Mouse (Mus musculus) CH12F3 (cell line): Measurements from ENCODE around the gene Gcn1l1.

Experiments
- in situ Hi-C: fragments of 300-500 bp; cut with MboI; formaldehyde crosslinking; loops from 2 replicates; pipeline ENCODE4 v1.14.3; 2020; ENCODE audit warnings: low sequenced_read_pairs

Gcn1l1 gene

DNA sequence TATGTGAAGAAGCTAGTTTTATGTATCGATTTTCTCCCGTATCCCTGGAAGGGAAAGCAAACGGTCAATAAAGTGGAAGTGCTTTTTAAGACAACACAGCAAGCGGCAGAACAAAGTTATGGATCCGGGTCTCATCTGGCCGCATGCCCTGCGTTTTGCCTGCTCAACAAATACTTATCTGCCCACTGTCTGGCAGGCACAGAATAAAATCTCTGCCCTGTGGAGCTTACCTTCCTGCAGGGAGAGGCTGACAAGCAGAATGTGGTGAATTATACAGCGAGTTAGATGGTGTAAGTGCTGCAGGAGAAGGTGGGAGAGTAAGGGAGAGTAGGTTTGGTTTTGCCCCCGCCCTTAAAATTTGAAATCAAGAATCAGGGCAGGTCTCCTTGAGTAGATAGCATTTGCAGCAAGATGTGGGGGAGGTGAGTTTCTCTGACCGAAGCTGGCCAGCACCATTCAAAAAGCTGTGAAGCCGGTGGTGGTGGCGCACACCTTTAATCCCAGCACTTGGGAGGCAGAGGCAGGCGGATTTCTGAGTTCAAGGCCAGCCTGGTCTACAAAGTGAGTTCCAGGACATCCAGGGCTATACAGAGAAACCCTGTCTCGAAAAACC is 6.8 kb upstream of the Gcn1l1 start:
- in situ Hi-C loops = no loop called here

DNA sequence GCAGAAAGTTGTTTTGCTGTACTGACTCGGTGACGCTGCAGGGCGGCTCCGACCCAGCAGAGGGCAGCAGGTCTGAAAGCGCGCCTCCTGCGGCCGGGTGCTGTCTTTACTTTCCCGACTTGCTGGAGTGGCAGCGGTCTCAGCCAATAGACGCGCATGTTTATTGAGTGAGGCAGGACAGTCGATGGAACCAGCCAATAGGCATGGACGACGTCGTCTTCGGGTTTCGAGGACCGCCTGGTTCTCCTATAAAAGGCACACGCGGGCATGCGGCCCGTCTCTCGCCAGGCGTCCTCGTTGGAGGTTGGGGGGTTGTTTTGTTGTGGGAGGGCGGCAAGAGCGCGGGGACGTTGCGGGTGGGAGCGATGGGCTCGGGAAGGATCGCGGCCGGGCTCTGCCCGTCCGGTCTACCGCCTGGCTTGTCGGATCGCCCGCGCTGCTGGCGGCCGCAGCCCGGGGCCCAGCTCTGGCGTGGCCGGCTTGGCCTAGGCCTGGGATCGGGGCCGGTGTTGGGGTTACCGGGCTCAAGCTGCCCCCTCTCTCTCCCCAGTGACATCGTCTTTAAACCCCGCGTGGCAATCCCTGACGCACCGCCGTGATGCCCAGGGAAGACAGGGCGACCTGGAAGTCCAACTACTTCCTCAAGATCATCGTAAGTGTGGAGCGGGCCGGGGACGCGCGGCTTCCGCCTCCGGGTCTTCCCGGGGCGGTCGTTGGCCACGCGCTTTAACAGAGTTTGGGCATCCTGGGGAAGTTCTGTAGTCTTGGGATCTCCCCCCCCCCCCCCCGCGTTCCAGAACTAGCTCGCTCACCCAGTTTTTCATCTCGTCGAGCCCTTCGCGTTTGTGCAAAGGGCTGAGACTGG is 5.6 kb upstream of the Gcn1l1 start, which contains the start of gene Rplp0:
Gene Rplp0 (plus strand): TSS at position 231 of the 865 bp plus-strand sequence.
- in situ Hi-C loops = no loop called here

DNA sequence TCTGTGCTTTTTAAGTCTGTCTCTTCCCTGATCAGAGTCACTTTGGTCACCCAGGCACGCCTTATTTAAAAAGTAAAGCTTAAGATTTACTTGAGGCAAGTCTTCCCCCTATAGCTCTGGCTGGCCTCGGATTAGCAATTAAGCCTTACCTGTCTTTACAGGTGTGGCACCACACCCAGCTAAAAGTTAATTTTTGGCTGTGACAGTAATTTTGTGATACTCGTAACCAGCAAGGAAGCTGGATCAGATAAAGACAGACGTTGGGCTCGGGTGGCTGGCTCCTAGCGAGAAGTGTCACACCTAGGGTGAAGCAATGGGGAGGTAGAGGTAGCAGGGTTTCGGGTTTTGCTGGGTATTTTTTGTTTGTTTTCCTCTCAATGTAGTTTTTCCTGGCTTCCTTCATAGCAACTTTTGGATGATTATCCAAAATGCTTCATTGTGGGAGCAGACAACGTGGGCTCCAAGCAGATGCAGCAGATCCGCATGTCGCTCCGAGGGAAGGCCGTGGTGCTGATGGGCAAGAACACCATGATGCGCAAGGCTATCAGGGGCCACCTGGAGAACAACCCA is 4.6 kb upstream of the Gcn1l1 start:
- in situ Hi-C loops = no loop called here

DNA sequence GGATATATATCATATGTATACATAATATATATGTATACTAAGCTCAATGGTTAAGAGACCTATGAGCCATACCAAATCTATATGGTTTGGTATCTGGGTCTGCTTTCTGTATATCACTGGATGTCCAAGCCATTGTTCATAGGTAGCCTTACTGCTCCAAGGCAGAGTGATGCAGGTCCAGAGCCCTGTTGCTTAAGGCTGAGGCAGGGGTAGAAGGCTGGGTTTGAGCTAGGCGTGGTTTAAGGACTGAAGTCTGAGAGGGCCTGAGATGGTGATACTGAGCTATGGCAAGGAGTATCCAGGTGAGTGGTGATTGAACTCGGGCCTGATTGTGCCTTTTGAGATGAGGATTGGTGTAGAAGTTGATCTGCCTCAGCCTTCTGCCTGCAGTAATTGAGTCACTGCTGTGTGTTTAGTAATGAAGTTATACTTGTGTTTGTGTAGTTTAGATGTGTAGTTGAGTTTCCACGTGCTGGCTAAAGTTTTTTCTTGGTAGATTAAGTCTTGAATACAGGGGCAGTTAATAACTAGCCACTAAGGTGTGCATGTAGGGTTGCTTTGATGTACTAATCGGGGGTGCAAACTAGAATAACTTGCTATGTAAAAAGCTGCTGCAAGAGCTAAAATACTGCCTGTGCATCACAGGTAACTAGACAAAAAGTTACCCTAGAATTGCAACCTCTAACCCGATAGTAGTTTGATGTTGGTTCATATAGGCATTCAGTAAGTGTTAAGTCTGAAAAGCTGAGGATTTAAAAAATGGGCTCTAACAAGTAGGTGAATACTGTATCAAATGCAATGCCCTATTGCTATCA is 1.1 kb upstream of the Gcn1l1 start:
- in situ Hi-C loops = no loop called here

DNA sequence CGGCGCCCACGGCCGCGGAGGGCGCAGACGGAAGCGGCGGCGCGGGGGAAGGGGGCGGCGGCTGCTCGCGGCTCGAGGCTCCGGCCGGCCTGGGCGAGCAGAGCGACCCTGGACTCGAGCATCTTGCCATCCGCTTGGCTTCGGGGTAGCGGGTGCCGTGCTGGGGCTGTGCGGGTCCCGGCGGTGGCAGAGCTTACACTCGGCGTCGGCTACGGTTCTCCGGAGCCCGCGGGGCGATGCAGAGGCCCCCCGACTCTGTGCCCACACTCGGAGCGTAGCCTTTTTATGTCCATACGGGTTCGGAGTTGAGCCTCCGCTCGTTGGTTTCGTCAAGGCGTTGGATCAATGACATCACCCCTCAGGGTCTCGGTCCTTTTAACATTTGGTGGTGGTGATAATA is 349 bp downstream of the Gcn1l1 start:
- in situ Hi-C loops = no loop called here

DNA sequence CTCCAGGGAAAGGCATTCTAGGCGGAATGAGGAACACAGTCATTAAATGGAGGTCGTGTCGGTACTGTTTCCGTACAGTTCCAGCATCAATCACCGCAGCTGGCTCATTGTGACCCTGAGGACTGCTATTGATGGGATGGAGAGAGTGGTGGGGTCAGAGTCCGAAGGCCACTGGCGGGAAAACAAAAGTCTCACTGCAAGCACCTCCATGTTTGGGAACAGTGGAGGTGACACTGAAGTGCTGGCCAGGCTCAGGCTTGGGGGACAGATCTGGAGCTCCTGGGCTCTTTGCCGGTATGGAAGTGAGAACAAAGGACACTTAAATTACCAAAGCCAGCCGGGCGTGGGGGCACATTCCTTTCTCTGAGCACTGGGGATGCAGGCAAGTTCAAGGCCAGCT is 3.6 kb downstream of the Gcn1l1 start:
- in situ Hi-C loops = no loop called here

DNA sequence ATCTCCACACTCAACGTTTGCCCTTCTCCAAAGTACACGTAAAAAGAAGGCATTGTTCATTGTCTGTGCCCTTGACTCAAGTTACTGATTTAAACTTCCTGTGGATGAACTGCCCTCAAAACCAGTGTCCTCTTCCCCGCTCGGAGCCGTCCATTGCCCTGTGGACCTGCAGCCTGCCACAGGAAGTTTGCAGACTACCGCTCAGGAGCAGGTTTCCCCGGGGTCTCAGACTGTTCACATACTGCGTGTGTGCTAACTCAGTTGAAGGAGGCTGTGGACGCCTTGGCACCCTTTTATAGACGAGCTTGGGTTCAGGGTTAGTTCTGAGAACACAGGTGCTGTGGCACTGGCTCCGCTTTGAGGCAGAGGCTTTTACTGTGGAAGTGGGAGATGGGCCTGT is 4.3 kb downstream of the Gcn1l1 start:
- in situ Hi-C loops = no loop called here

DNA sequence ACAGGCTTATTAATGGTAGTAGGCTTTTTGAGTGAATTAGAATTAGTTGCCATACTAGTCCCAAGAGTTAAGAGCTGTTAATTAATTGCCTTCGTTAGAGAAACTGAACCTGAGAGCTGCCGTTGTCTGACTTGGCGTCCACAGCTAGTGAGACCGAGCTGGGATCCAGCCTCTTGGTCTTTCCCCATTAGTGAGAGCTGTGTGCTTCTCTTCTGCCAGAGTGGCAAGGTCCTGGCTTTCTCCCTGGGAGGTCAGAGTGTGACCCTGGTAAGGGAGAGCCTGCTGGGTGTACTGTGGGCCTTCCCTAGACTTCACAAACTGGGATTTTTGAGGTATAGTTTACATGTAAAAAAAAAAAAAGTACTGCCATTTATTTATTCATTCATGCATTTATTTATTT is 4.7 kb downstream of the Gcn1l1 start:
- in situ Hi-C loops = no loop called here

DNA sequence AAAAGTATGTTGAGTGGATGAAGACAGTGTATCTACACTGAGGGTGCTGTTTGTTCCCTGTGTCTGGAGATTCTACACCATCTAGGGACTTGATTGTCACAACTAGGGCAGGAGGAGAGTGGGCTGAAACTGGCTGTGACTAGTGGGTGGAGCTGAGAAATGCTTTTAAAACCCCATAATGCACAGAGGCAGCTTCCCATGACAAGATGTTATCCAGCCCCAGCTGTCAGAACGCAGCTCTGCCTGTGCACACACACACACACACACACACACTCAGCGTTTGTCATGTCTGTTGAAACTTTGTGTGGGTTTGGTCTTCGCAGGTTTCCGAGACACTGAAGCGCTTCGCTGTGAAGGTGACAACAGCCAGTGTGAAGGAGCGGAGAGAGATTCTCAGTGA is 6.0 kb downstream of the Gcn1l1 start:
- in situ Hi-C loops = no loop called here

DNA sequence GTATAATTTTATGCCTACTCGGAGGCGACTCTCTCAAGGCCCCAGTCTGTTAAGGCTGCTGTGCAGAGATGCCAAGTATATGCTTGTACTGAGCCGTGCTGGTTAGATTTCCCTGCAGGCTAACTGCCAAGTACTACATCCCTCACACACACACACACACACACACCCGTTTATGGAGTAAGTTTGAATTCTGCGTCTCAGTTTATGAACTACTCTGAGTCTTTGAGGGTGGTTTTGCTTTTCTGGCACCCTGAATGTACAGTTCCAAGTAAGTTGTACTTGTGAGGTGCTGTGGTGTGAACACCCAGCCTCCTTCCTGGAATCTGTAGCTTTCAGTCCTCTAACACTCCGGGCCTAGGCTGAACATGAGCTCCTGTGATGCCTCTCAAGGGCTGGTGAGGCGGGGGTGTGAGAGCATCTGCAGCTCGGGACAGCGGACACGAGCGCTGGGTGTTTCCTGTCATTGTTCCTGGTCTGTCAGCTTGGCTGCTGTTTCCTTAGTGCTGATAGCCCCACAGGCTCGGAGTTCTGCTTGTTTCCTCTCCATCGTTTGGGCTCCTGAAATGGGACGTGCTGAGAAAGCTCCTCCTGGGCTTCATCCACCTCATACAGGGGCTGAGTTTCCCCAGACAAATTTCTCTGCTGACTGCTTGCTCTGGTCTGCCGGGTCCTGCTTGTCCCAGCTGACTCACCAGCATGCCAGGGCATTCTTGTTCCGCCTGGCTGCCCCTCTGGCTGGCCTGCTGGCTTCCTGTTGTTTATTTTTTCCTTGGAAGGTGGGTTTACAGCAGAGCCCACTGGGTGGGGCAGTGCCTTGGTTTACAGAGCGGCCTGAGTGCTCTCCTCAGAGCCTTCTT is 7.9 kb downstream of the Gcn1l1 start:
- in situ Hi-C loops = no loop called here

DNA sequence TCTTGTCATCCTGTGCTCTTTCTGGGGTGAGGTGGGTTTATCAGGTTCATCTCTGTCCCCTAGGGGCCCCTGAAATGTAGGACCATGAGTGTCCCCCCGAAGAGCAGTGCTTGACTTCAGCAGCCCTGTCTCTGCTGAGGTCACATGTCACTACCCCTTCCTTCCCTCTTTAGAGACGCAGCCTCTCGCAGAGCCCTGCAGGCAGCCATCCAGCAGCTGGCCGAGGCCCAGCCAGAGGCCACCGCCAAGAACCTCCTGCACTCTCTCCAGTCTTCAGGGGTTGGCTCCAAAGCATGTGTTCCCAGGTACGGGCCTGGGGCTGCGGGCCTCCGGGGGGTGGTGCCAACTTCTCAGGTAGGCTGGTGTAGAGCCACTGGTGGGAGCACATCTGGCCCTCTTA is 9.9 kb downstream of the Gcn1l1 start:
- in situ Hi-C loops = loop anchor here (5.0 kb wide), 1 partner anchor 37 kb away; no protein-coding TSS in a partner anchor

DNA sequence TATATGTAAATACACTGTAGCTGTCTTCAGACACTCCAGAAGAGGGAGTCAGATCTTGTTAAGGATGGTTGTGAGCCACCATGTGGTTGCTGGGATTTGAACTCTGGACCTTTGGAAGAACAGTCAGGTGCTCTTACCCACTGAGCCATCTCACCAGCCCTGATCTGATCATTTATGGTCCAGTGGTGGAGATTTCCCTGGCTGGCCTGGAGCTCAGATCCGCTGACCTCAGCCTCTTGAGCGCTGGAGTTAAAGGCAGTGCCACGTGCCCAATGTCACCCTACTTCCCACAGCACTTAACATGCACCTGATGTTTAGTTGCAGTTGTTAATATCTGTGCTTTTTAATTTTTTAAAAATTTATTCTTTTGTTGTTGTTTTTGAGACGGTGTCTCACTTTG is 12.6 kb downstream of the Gcn1l1 start:
- in situ Hi-C loops = loop anchor here (5.0 kb wide), 1 partner anchor 35 kb away; no protein-coding TSS in a partner anchor

DNA sequence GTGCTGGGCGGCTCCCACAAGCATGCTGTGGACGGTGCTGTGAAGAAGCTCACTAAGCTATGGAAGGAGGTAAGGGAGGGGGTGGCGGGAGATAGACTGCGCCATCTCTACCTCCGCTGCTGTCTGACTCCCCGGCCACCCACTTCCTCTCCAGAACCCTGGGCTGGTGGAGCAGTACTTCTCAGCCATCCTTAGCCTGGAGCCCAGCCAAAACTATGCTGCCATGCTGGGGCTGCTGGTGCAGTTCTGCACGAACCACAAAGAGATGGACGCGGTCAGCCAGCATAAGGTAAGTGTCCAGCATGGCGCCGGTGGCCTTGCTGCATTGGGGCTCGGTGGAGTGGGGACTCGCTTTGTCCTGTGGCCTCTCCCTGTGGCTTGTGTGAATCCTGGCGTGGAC is 13.9 kb downstream of the Gcn1l1 start:
- in situ Hi-C loops = loop anchor here (5.0 kb wide), 1 partner anchor 33 kb away; no protein-coding TSS in a partner anchor

DNA sequence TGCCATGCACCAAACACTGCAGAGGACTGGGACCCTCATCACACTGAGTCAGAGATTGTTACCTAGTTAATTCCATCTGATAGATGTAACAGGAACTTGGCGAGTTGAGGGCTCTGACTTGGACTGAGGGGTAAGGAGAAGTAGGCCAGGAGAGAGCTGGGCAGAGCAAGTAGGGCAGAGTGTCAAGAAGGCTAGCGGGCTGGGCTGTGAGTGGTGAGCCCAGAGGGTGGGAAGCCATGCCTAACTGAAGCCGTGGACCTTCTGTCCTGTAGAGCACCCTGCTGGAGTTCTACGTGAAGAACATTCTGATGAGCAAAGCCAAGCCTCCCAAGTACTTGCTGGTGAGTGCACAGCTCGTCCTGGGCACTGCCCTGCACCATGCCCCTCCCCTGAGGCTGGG is 14.3 kb downstream of the Gcn1l1 start:
- in situ Hi-C loops = loop anchor here (5.0 kb wide), 1 partner anchor 33 kb away; no protein-coding TSS in a partner anchor

DNA sequence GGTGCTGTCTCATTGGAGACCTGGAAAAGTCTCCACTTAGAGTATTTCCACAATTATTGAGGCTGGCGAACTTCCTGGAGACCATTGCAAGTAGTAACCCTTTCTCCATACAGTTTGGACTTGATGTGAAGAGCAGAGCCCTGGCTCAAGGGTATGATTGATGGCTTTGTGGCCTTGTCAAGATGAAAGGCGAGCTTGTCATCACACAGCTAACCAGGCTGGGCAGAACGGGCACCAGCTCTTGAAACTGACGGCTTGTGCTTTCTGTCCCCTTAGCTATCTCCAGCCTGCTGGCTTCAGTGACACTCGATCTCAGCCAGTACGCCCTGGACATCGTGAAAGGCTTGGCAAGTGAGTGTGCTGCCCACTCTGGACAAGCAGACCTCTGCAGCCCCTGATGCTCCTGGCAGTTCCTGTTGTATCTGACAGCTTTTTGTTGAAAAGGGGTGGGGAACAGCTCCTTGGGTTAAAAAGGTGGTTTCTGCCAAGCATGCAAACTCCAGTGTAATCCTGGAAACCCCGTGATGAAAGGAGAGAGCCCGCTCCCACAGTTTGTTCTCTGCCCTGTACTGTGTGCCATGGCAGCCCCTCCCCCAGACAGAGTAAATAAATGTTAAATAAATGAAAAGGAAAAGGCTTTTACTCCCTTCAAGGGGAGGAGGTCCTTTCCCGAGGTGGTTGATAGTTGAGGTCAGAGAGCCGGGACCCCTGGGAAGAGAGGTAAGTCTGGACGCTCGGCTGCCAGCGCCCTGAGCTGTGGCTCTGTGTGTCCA is 15.4 kb downstream of the Gcn1l1 start:
- in situ Hi-C loops = no loop called here

DNA sequence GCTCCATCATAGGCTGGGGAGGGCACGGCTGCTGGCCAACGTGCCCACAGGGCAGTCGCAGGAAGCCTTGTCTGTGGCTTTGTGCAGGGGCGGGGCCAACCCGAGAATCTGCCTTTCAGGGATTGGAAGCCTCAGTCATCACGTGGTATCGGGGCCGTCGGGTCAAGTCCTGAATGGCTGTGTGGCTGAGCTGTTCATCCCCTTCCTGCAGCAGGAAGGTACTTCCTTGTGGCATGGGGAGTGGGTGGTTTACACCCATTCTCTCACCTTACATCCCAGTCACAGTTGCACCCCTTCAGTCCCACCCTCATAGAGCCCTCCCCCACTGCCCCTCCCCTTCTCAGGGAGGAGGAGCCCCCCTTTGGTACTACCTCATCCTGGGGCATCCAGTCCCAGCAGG is 16.6 kb downstream of the Gcn1l1 start:
- in situ Hi-C loops = no loop called here

DNA sequence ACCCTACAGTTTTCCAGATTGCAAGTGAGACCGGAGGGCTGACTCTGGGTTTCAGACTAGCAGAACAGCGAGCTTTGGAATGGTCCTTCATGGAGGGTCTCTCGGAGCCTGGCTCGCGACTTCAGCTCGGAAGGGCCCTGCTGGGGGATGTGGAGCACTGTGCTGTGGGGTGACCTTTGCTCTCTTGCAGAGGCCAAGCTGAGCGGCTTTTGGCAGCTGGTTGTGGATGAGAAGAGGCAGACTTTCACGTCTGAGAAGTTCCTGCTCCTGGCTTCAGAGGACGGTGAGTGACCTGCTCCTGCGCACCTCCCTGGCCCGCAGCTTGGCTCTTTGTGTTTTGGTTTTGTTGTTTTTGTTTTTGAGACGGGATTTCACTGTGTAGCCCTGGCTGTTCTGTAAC is 20.6 kb downstream of the Gcn1l1 start:
- in situ Hi-C loops = no loop called here

DNA sequence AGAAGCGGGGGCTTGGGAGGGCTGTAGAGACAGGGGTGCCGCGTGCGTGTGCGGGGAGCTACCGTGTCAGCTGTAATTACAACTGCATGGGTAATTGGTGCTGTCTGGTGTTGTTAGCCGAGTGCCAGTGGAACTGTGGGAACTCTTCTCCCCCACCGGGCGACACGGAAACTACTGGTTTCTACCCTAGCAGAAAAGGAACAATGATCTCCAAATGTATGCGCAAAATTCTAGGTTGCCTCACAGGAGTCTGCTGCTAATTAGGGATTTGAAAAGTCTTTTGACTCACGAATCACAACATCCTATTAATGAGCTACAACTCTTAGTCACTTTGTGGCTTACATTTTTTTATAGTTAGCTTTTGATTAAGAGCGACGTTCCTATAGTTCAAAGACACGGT is 21.1 kb downstream of the Gcn1l1 start:
- in situ Hi-C loops = no loop called here

DNA sequence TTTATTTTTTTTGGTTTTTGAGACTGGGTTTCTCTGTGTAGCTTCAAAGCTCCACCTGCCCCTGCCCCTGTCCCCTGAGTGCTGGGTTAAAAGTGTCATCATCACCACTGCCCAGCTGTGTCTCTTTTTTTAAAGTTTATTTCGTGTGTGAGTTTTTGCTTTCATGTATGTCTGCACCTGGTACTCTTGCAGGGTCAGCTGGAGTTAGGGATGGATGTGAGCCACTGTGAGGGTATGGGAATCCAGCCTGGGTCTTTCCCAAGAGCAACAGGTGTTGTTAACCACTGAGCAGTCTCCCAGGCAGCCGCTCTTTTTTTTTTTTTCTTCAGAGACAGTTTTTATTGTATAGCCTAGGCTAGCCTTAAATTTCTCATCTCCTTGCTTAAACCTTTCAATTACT is 21.7 kb downstream of the Gcn1l1 start:
- in situ Hi-C loops = no loop called here
